Mouse (Mus musculus) limb, embryonic 11.5 days (tissue): ENCODE measurements around the gene Gm45785. TPM values are rescaled to one million over a fixed set of nuclear protein-coding genes. Genes with fewer than 3 reads are reported as not detected.
"Not testable (repeated sequence)": the region's sequence is repeated elsewhere in the genome, so short reads cannot be mapped to it uniquely, and the experiment has no call there.

Experiments
- ATAC-seq: fragments of 200-750 bp; cut with Nextera tagmentation; 2 replicates; pipeline ENCODE4 v1.8.0; 2017; ENCODE audit warnings: low read depth; ENCODE audit not compliant: insufficient number of reproducible peaks, low FRiP score, low TSS enrichment
- DNase-seq: peaks from one replicate; pipeline ENCODE4 v3.0.0-alpha.2; 2015; ENCODE audit warnings: low spot score
- H3K27ac ChIP-seq: fragments of 300-500 bp; sonication (generic); replicated peaks from 2 replicates; pipeline ENCODE4 v1.5.1; 2014; ENCODE audit warnings: low read depth, mild to moderate bottlenecking, low read length
- H3K27me3 ChIP-seq: fragments of 300-500 bp; sonication (generic); 2 replicates; pipeline ENCODE4 v1.6.1; 2014; ENCODE audit warnings: mild to moderate bottlenecking, low read length, mixed read lengths; ENCODE audit not compliant: control insufficient read depth, insufficient read depth
- H3K36me3 ChIP-seq: fragments of 300-500 bp; sonication (generic); 2 replicates; pipeline ENCODE4 v1.6.1; 2014; ENCODE audit warnings: mild to moderate bottlenecking, low read length, moderate library complexity, mixed read lengths; ENCODE audit not compliant: control insufficient read depth, insufficient read depth
- H3K4me1 ChIP-seq: fragments of 300-500 bp; sonication (generic); 2 replicates; pipeline ENCODE4 v1.6.1; 2014; ENCODE audit warnings: low read length, mixed read lengths; ENCODE audit not compliant: control insufficient read depth, insufficient read depth
- H3K4me2 ChIP-seq: fragments of 300-500 bp; sonication (generic); 2 replicates; pipeline ENCODE4 v1.6.1; 2014; ENCODE audit warnings: low read depth, mild to moderate bottlenecking, moderate library complexity; ENCODE audit not compliant: severe bottlenecking
- H3K4me3 ChIP-seq: fragments of 300-500 bp; sonication (generic); 2 replicates; pipeline ENCODE4 v1.5.1; 2014; ENCODE audit warnings: low read depth, low read length
- H3K9ac ChIP-seq: fragments of 300-500 bp; sonication (generic); 2 replicates; pipeline ENCODE4 v1.6.1; 2014; ENCODE audit warnings: mild to moderate bottlenecking, low read length
- H3K9me3 ChIP-seq: fragments of 300-500 bp; sonication (generic); 2 replicates; pipeline ENCODE4 v1.6.1; 2016; ENCODE audit warnings: low read length; ENCODE audit not compliant: control insufficient read depth
- WGBS: fragments of 180-500 bp; shearing (Covaris S2); extraction: QIAGEN DNeasy Blood & Tissue Kit; methylation state at CpG from one replicate; pipeline ENCODE4 v1.1.7; 2014; 5-methylcytosine and 5-hydroxymethylcytosine counted together
- polyA plus RNA-seq: library from polyadenylated mRNA; unstranded; fragments of >200 nt; fragmentation: Nextera tagmentation; extraction: Ambion mirVana; gene quantifications from 2 replicates; pipeline ENCODE4 v1.2.1, GENCODE M21; 2014

Gene Gm45785
- polyA plus RNA-seq, 1 experiment from 2014 or later = not detected

- H3K4me1 ChIP-seq = no peaks in the 10 kb centered on the region
- H3K36me3 ChIP-seq = peaks cover 21% of the 10 kb centered on the region; the same call in 1 of the 2 replicates
- H3K27ac ChIP-seq = no peak overlapping the region
- WGBS = 90% methylated on average over 7 of the region's 7 CpGs
- DNase-seq (no peak), ATAC-seq (no peak)
- no peaks in the 10 kb centered on the region for H3K9me3 ChIP-seq
- no peak overlapping the region for H3K4me2 ChIP-seq
- no peak overlapping the region for H3K4me3 ChIP-seq
- H3K27me3 ChIP-seq = no peaks in the 10 kb centered on the region
- no peak overlapping the region for H3K9ac ChIP-seq
Measured at GRCm38 (mm10) chr7:140894031-140894430, 37.9 kb upstream of the Gm45785 start.

- not testable (repeated sequence) for H3K9me3 ChIP-seq, H3K4me1 ChIP-seq, DNase-seq, H3K4me3 ChIP-seq, H3K27ac ChIP-seq, H3K27me3 ChIP-seq, ATAC-seq, H3K9ac ChIP-seq, H3K4me2 ChIP-seq
- 97% methylated on average over 16 of the region's 16 CpGs for WGBS
- peaks cover 18% of the 10 kb centered on the region; the same call in 1 of the 2 replicates for H3K36me3 ChIP-seq
Measured at GRCm38 (mm10) chr7:140890636-140891035, 34.5 kb upstream of the Gm45785 start.

- WGBS = 0% methylated on average over 12 of the region's 12 CpGs
- H3K27me3 ChIP-seq = no peaks in the 10 kb centered on the region
- no peaks in the 10 kb centered on the region for H3K4me1 ChIP-seq
- 0 out of 2 replicates have a peak overlapping the region, but pooled peaks have one; percentile 16 for H3K27ac ChIP-seq
- no peak for DNase-seq
- H3K9ac ChIP-seq = peak overlapping the region; percentile 75
- peak overlapping the region; percentile 89 for H3K4me2 ChIP-seq
- peak overlapping the region; percentile 94 for H3K4me3 ChIP-seq
- peaks cover 9% of the 10 kb centered on the region; the same call in 1 of the 2 replicates for H3K36me3 ChIP-seq
- no peaks in the 10 kb centered on the region for H3K9me3 ChIP-seq
- ATAC-seq = peak; percentile 60
Measured at GRCm38 (mm10) chr7:140882469-140882803, 26.3 kb upstream of the Gm45785 start.

GRCm38 (mm10) chr7:140881696-140882468, 25.8 kb upstream of the Gm45785 start, which contains the start of the genes Psmd13 and Sirt3:
TSS of gene Psmd13 (plus strand) at chr7:140881968.
TSS of gene Sirt3 (minus strand) at chr7:140882309.
- no peaks in the 10 kb centered on the region for H3K4me1 ChIP-seq
- ATAC-seq = peak; percentile 95
- H3K9me3 ChIP-seq = no peaks in the 10 kb centered on the region
- peak within 1 kb of the TSS; percentile 94 for H3K4me3 ChIP-seq
- H3K4me2 ChIP-seq = peak within 1 kb of the TSS; percentile 89
- H3K36me3 ChIP-seq = peaks cover 9% of the 10 kb centered on the region; the same call in 1 of the 2 replicates
- H3K27ac ChIP-seq = peak within 1 kb of the TSS; percentile 16; the same call in 1 of the 2 replicates
- peak within 1 kb of the TSS; percentile 75 for H3K9ac ChIP-seq
- no peaks in the 10 kb centered on the region for H3K27me3 ChIP-seq
- peak; percentile 95 for DNase-seq
- WGBS = 0% methylated on average over 59 of the region's 59 CpGs

GRCm38 (mm10) chr7:140880865-140881515, 24.9 kb upstream of the Gm45785 start:
- H3K9me3 ChIP-seq = no peaks in the 10 kb centered on the region
- 30% methylated on average over 8 of the region's 8 CpGs for WGBS
- DNase-seq (no peak), ATAC-seq (no peak)
- H3K9ac ChIP-seq = peak overlapping the region; percentile 65; the same call in 1 of the 2 replicates
- H3K4me2 ChIP-seq = peak overlapping the region; percentile 89
- H3K4me3 ChIP-seq = peak overlapping the region; percentile 94
- H3K27me3 ChIP-seq = no peaks in the 10 kb centered on the region
- no peak overlapping the region for H3K27ac ChIP-seq
- H3K4me1 ChIP-seq = no peaks in the 10 kb centered on the region
- peaks cover 5% of the 10 kb centered on the region for H3K36me3 ChIP-seq

- no peak overlapping the region for H3K9ac ChIP-seq
- WGBS = 85% methylated on average over 3 of the region's 3 CpGs
- no peak overlapping the region for H3K4me3 ChIP-seq
- no peak overlapping the region for H3K27ac ChIP-seq
- H3K4me2 ChIP-seq = 0 out of 2 replicates have a peak overlapping the region, but pooled peaks have one; percentile 20
- H3K9me3 ChIP-seq = no peaks in the 10 kb centered on the region
- no peaks in the 10 kb centered on the region for H3K4me1 ChIP-seq
- peaks cover 7% of the 10 kb centered on the region for H3K36me3 ChIP-seq
- ATAC-seq = no peak
- no peak for DNase-seq
- H3K27me3 ChIP-seq = no peaks in the 10 kb centered on the region
Measured at GRCm38 (mm10) chr7:140880419-140880818, 24.3 kb upstream of the Gm45785 start.

GRCm38 (mm10) chr7:140879355-140879754, 23.2 kb upstream of the Gm45785 start:
- 90% methylated on average over 7 of the region's 7 CpGs for WGBS
- no peaks in the 10 kb centered on the region for H3K4me1 ChIP-seq
- ATAC-seq = no peak
- no peaks in the 10 kb centered on the region for H3K27me3 ChIP-seq
- no peak for DNase-seq
- peaks cover 7% of the 10 kb centered on the region for H3K36me3 ChIP-seq
- no peak overlapping the region for H3K27ac ChIP-seq
- no peak overlapping the region for H3K4me3 ChIP-seq
- H3K9ac ChIP-seq = no peak overlapping the region
- H3K9me3 ChIP-seq = no peaks in the 10 kb centered on the region
- no peak overlapping the region for H3K4me2 ChIP-seq

GRCm38 (mm10) chr7:140877364-140877763, 21.2 kb upstream of the Gm45785 start:
- DNase-seq (no peak), ATAC-seq (no peak)
- H3K36me3 ChIP-seq = peaks cover 2% of the 10 kb centered on the region; the same call in 1 of the 2 replicates
- WGBS = 78% methylated on average over 6 of the region's 6 CpGs
- H3K4me2 ChIP-seq = no peak overlapping the region
- H3K4me1 ChIP-seq = no peaks in the 10 kb centered on the region
- no peak overlapping the region for H3K4me3 ChIP-seq
- no peak overlapping the region for H3K9ac ChIP-seq
- no peaks in the 10 kb centered on the region for H3K9me3 ChIP-seq
- H3K27ac ChIP-seq = no peak overlapping the region
- H3K27me3 ChIP-seq = no peaks in the 10 kb centered on the region
